Comparison of ENCODE assay signal across 21 mouse cellular contexts in genomic region chr5:117888126-117888525, GRCm38 (mm10).
"Had no signal": no experiment of that assay in that cellular context is flagged by ENCODE, and none has a peak within 500 bp of the region (broad histone marks: within the 10 kb centered on the region; RNA-seq: fewer than 3 reads in every experiment).

No protein-coding gene starts in this region.

- H3K9ac ChIP-seq: kidney, embryonic 15.5 days; limb, embryonic 12.5 days; limb, embryonic 15.5 days; liver, embryonic 12.5 days; liver, embryonic 15.5 days; neural tube, embryonic 12.5 days; neural tube, embryonic 15.5 days had no signal

- H3K27ac ChIP-seq: kidney, embryonic 15.5 days; limb, embryonic 12.5 days; limb, embryonic 15.5 days; liver, embryonic 12.5 days; liver, embryonic 15.5 days; macrophage; neural tube, embryonic 12.5 days; neural tube, embryonic 15.5 days had no signal

- H3K4me1 ChIP-seq: limb, embryonic 12.5 days; liver, embryonic 12.5 days; liver, embryonic 15.5 days; neural tube, embryonic 12.5 days; neural tube, embryonic 15.5 days had no signal

- H3K36me3 ChIP-seq: kidney, embryonic 15.5 days; limb, embryonic 12.5 days; limb, embryonic 15.5 days; liver, embryonic 12.5 days; liver, embryonic 15.5 days; neural tube, embryonic 12.5 days; neural tube, embryonic 15.5 days had no signal

- DNase-seq: kidney, adult 11 months; kidney, adult 8-10 months; kidney, postnatal 10 days; kidney, postnatal 36 days; layer of hippocampus, postnatal 36 days; left cerebral cortex, postnatal 4 days; lung, adult 2 months; midbrain, embryonic 14.5 days; right cerebral cortex, adult 18-20 months; right cerebral cortex, postnatal 14 days; right cerebral cortex, postnatal 4 days; thymus, adult 2 months; thymus, postnatal 25 days had no signal

- H3K27me3 ChIP-seq: kidney, embryonic 15.5 days; limb, embryonic 12.5 days; limb, embryonic 15.5 days; liver, embryonic 12.5 days; liver, embryonic 15.5 days; neural tube, embryonic 12.5 days; neural tube, embryonic 15.5 days had no signal

- H3K4me3 ChIP-seq: kidney, embryonic 15.5 days; limb, embryonic 12.5 days; limb, embryonic 15.5 days; liver, embryonic 12.5 days; liver, embryonic 15.5 days; neural tube, embryonic 12.5 days; neural tube, embryonic 15.5 days had no signal
